Mouse (Mus musculus): ENCODE measurements around the gene Mcm7. TPM values are rescaled to one million over a fixed set of nuclear protein-coding genes. Genes with fewer than 3 reads are reported as not detected.

Mcm7 gene
- 6.9 TPM for polyA plus RNA-seq (2014; fragmentation: Illumina TruSeq; extraction: RNeasy Lipid Tissue Mini Kit (QIAGEN cat#74804); ENCODE audit: low read depth, low replicate concordance)

GRCm38 (mm10) chr5:138171695-138172491 is at the start of gene Mcm7, which contains the start of gene Ap4m1:
Gene Mcm7 (minus strand): TSS chr5:138172422.
Gene Ap4m1 (plus strand): TSS chr5:138172002.

DNA sequence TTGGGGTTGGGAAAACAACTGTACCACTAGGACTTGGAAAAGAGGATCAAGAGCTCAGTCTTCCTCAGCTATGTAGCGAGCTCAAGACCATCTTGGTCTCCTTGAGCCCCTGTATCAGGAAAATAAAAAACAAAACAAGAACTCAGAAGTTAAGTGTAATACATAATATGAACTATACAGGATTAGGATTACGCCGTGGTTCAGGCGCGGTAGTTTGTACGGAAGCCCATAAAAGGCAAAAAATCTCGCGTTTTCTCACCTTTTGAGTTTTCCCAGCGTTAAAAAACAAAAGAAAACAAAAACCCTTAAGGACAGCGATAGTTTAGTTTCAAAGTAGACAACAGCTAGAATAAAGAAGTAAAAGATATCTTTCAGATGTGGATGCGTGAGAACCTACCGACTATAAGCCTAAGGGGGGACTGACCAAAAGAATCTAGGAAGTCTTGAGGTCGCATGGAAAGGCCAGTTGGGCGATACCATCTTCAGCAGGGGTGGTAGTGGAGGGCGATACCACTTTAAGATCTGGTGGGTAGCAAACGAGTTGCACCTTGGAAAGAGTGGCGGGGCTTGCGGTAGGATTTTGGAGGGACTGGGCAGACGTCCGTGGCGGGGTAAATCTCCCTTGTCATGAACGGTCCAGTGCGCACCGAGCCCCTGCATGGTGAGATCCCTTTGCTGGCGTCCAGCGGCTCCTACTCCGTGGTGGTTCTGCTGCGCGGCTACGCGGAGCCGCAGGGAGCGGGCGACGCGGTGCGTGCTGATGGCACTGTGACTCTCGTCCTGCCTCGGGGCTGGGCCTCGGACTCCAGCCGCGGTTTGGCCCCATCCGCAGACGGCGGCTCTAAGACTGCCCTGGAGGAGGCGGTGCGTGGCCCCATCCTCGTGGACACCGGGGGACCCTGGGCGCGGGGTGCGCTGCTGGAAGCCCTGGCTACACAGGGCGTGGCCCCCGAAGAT is 21.8 kb upstream of the Mcm7 start, which contains the start of gene Mblac1:
Gene Mblac1 (plus strand): TSS at position 544 of the 957 bp plus-strand sequence.

DNA sequence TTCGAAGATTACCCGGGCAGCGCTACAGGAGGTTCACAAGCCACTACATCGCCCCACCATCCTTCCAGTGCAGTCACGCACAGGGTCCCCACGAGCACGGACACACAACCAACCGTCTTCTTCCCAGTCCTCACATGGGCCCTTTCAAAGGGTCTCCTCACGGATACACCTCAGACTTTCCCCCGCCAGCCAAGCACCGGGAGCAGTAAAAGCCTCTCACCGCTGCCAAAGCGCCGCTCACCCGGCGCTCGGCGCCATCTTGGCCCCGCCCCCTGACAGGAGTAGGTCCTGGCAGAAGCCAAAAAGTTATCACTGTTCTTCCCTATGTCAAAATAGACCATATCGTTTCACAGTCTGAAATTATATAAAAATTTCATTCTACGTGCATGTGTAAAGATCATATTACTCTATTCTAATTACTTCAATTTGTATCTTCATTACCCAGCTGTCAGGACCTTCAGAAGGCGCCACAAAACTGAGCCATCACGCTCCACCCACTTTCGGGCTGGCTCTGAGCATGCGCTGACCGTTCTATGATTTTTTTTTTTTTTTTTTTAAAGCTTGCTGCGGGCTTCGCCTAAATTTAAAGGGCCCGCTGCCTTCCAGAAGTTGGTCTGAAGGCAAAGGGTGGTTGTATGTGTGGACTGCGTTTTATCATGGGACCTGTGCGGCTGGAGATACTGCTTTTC is 14.9 kb upstream of the Mcm7 start, which contains the start of the genes Taf6 and Cnpy4:
Gene Taf6 (minus strand): TSS at position 502 of the 689 bp plus-strand sequence.
Gene Cnpy4 (plus strand): TSS at position 536 of the 689 bp plus-strand sequence.

DNA sequence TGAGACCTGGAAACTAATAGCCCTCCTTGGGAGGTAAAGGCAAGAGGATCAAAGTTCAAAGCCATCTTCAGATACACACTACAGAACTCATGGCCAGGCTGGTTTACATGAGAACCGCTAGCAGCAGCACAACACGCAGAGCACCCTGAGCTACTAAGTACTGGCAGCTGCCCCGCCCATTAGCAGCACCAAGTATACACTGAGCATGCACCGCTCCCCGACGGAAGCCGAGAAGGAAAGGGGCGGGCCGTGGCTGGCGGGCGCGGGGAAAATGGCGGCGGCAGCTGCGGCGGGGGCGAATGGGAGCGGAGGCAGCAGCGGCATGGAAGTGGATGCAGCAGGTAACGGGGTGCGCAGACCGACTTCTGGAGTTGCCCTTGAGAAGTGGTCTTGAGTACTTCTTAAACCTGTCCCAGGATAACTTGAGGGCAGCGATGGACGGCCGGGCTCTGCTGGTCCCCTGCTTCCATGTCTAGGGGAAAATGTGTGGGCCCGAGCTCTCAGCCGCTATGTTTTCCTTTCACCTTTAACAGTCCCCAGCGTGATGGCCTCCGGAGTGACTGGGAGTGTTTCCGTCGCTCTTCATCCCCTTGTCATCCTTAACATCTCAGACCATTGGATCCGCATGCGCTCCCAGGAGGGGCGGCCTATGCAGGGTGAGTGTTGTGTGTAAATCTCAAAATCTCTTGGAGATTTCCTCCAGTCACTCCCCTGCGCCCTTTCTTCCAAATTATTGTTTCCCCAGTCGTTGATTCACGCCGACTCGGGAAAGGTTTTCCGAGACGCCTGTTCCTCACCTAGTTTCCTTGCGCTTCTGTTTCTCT is 11.2 kb downstream of the Mcm7 start, which contains the start of gene Cops6:
Gene Cops6 (plus strand): TSS at position 230 of the 824 bp plus-strand sequence.

GRCm38 (mm10) chr5:138155443-138155976 is 16.7 kb downstream of the Mcm7 start, which contains the start of gene Zfp113:
Gene Zfp113 (minus strand): TSS chr5:138155744.

GRCm38 (mm10) chr5:138116255-138117198 is 55.7 kb downstream of the Mcm7 start, which contains the start of gene Zscan21:
Gene Zscan21 (plus strand): TSS chr5:138116903.

Other genes with a start within 250 kb of the Mcm7 start
- not detected for gene Gjc3, start 209.3 kb downstream of the Mcm7 start, polyA plus RNA-seq (2014; fragmentation: Illumina TruSeq; extraction: RNeasy Lipid Tissue Mini Kit (QIAGEN cat#74804); ENCODE audit: low read depth, low replicate concordance)
- 14.1 TPM for gene Azgp1, start 190.9 kb downstream of the Mcm7 start, polyA plus RNA-seq (2014; fragmentation: Illumina TruSeq; extraction: RNeasy Lipid Tissue Mini Kit (QIAGEN cat#74804); ENCODE audit: low read depth, low replicate concordance)
- gene Smok3a, start 151.2 kb downstream of the Mcm7 start, polyA plus RNA-seq (2014; fragmentation: Illumina TruSeq; extraction: RNeasy Lipid Tissue Mini Kit (QIAGEN cat#74804); ENCODE audit: low read depth, low replicate concordance): not detected
- gene Smok3b, start 151.0 kb downstream of the Mcm7 start, polyA plus RNA-seq (2014; fragmentation: Illumina TruSeq; extraction: RNeasy Lipid Tissue Mini Kit (QIAGEN cat#74804); ENCODE audit: low read depth, low replicate concordance): not detected
- not detected for gene Smok3c, start 119.2 kb downstream of the Mcm7 start, polyA plus RNA-seq (2014; fragmentation: Illumina TruSeq; extraction: RNeasy Lipid Tissue Mini Kit (QIAGEN cat#74804); ENCODE audit: low read depth, low replicate concordance)
- 50.9 TPM for gene Zkscan1, start 87.3 kb downstream of the Mcm7 start, polyA plus RNA-seq (2014; fragmentation: Illumina TruSeq; extraction: RNeasy Lipid Tissue Mini Kit (QIAGEN cat#74804); ENCODE audit: low read depth, low replicate concordance)
- gene Zscan21, start 55.5 kb downstream of the Mcm7 start, polyA plus RNA-seq (2014; fragmentation: Illumina TruSeq; extraction: RNeasy Lipid Tissue Mini Kit (QIAGEN cat#74804); ENCODE audit: low read depth, low replicate concordance): 17.5 TPM
- 16.9 TPM for gene Zfp113, start 16.7 kb downstream of the Mcm7 start, polyA plus RNA-seq (2014; fragmentation: Illumina TruSeq; extraction: RNeasy Lipid Tissue Mini Kit (QIAGEN cat#74804); ENCODE audit: low read depth, low replicate concordance)
- gene Cops6, start 11.4 kb downstream of the Mcm7 start, polyA plus RNA-seq (2014; fragmentation: Illumina TruSeq; extraction: RNeasy Lipid Tissue Mini Kit (QIAGEN cat#74804); ENCODE audit: low read depth, low replicate concordance): 75.6 TPM
- gene Ap4m1, start 420 bp downstream of the Mcm7 start, polyA plus RNA-seq (2014; fragmentation: Illumina TruSeq; extraction: RNeasy Lipid Tissue Mini Kit (QIAGEN cat#74804); ENCODE audit: low read depth, low replicate concordance): 4.8 TPM
- gene Taf6, start 15.0 kb upstream of the Mcm7 start, polyA plus RNA-seq (2014; fragmentation: Illumina TruSeq; extraction: RNeasy Lipid Tissue Mini Kit (QIAGEN cat#74804); ENCODE audit: low read depth, low replicate concordance): 2.7 TPM
- 9.6 TPM for gene Cnpy4, start 15.1 kb upstream of the Mcm7 start, polyA plus RNA-seq (2014; fragmentation: Illumina TruSeq; extraction: RNeasy Lipid Tissue Mini Kit (QIAGEN cat#74804); ENCODE audit: low read depth, low replicate concordance)
- gene Mblac1, start 21.9 kb upstream of the Mcm7 start, polyA plus RNA-seq (2014; fragmentation: Illumina TruSeq; extraction: RNeasy Lipid Tissue Mini Kit (QIAGEN cat#74804); ENCODE audit: low read depth, low replicate concordance): 0.36 TPM
- not detected for gene Nxpe5, start 53.5 kb upstream of the Mcm7 start, polyA plus RNA-seq (2014; fragmentation: Illumina TruSeq; extraction: RNeasy Lipid Tissue Mini Kit (QIAGEN cat#74804); ENCODE audit: low read depth, low replicate concordance)
- gene Lamtor4, start 83.1 kb upstream of the Mcm7 start, polyA plus RNA-seq (2014; fragmentation: Illumina TruSeq; extraction: RNeasy Lipid Tissue Mini Kit (QIAGEN cat#74804); ENCODE audit: low read depth, low replicate concordance): 2.1 TPM
- gene BC037034, start 91.6 kb upstream of the Mcm7 start, polyA plus RNA-seq (2014; fragmentation: Illumina TruSeq; extraction: RNeasy Lipid Tissue Mini Kit (QIAGEN cat#74804); ENCODE audit: low read depth, low replicate concordance): 1.3 TPM
- not detected for gene Gal3st4, start 100.4 kb upstream of the Mcm7 start, polyA plus RNA-seq (2014; fragmentation: Illumina TruSeq; extraction: RNeasy Lipid Tissue Mini Kit (QIAGEN cat#74804); ENCODE audit: low read depth, low replicate concordance)
- not detected for gene Gm43720, start 107.5 kb upstream of the Mcm7 start, polyA plus RNA-seq (2014; fragmentation: Illumina TruSeq; extraction: RNeasy Lipid Tissue Mini Kit (QIAGEN cat#74804); ENCODE audit: low read depth, low replicate concordance)
- gene Gpc2, start 107.6 kb upstream of the Mcm7 start, polyA plus RNA-seq (2014; fragmentation: Illumina TruSeq; extraction: RNeasy Lipid Tissue Mini Kit (QIAGEN cat#74804); ENCODE audit: low read depth, low replicate concordance): not detected
- gene Stag3, start 107.8 kb upstream of the Mcm7 start, polyA plus RNA-seq (2014; fragmentation: Illumina TruSeq; extraction: RNeasy Lipid Tissue Mini Kit (QIAGEN cat#74804); ENCODE audit: low read depth, low replicate concordance): not detected
- not detected for gene Pvrig, start 169.5 kb upstream of the Mcm7 start, polyA plus RNA-seq (2014; fragmentation: Illumina TruSeq; extraction: RNeasy Lipid Tissue Mini Kit (QIAGEN cat#74804); ENCODE audit: low read depth, low replicate concordance)

Measured in kidney, adult 10 weeks (tissue).